Mouse (Mus musculus): ENCODE results near the gene Pstk. TPM values are rescaled to one million over a fixed set of nuclear protein-coding genes. Genes with fewer than 3 reads are reported as not detected.

Gene Pstk
- 45.9 and 54.3 TPM in 2 replicates for polyA plus RNA-seq (2015; fragmentation: Nextera tagmentation; extraction: Ambion mirVana)

GRCm38 (mm10) chr7:131370648-131371469 is at the start of gene Pstk:
TSS of gene Pstk (plus strand) at chr7:131371141.
- peak within 1 kb of the TSS; percentile 90 for H3K9ac ChIP-seq (replicated peaks)
- ATAC-seq, result peak; percentile 97
- 5% methylated on average over 47 of the region's 47 CpGs for WGBS
- peaks cover 5% of the 10 kb centered on the region; the same call in 1 of the 2 replicates for H3K36me3 ChIP-seq
- no peaks in the 10 kb centered on the region for H3K27me3 ChIP-seq
- H3K27ac ChIP-seq, result peak within 1 kb of the TSS; percentile 92
- peak within 1 kb of the TSS; percentile 61 for H3K4me2 ChIP-seq (replicated peaks)
- no peaks in the 10 kb centered on the region for H3K9me3 ChIP-seq
- H3K4me1 ChIP-seq (replicated peaks), result peaks cover 10% of the 10 kb centered on the region
- peak within 1 kb of the TSS; percentile 72 for H3K4me3 ChIP-seq (replicated peaks)

- WGBS, result 79% methylated on average over 2 of the region's 2 CpGs
- Histone ChIP-seq H3K27ac (no peak within 1 kb of the TSS), H3K4me3 (replicated peaks) (no peak within 1 kb of the TSS), H3K36me3 (no peaks in the 10 kb centered on the region), H3K4me1 (replicated peaks) (no peaks in the 10 kb centered on the region), H3K27me3 (no peaks in the 10 kb centered on the region), H3K9ac (replicated peaks) (no peak within 1 kb of the TSS), H3K4me2 (replicated peaks) (no peak within 1 kb of the TSS), H3K9me3 (no peaks in the 10 kb centered on the region)
- ATAC-seq, result no peak
Observed at GRCm38 (mm10) chr7:131322192-131322591, 48.7 kb upstream of the Pstk start, which contains the start of gene Cuzd1. TSS of gene Cuzd1 (minus strand) at chr7:131322292.

GRCm38 (mm10) chr7:131327054-131327453 is 43.9 kb upstream of the Pstk start:
- Histone ChIP-seq H3K9ac (replicated peaks) (no peak overlapping the region), H3K9me3 (no peaks in the 10 kb centered on the region), H3K4me2 (replicated peaks) (no peak overlapping the region), H3K27ac (no peak overlapping the region), H3K27me3 (no peaks in the 10 kb centered on the region), H3K36me3 (no peaks in the 10 kb centered on the region), H3K4me3 (replicated peaks) (no peak overlapping the region), H3K4me1 (replicated peaks) (no peaks in the 10 kb centered on the region)
- 90% methylated on average over 5 of the region's 5 CpGs for WGBS
- ATAC-seq, result no peak

GRCm38 (mm10) chr7:131329416-131329815 is 41.5 kb upstream of the Pstk start, which contains the start of gene Fam24b:
TSS of gene Fam24b (minus strand) at chr7:131329516.
- H3K36me3 ChIP-seq, result no peaks in the 10 kb centered on the region
- no peak within 1 kb of the TSS for H3K27ac ChIP-seq
- no peak for ATAC-seq
- no peak within 1 kb of the TSS for H3K4me2 ChIP-seq (replicated peaks)
- H3K4me3 ChIP-seq (replicated peaks), result no peak within 1 kb of the TSS
- no peaks in the 10 kb centered on the region for H3K9me3 ChIP-seq
- H3K4me1 ChIP-seq (replicated peaks), result no peaks in the 10 kb centered on the region
- H3K9ac ChIP-seq (replicated peaks), result no peak within 1 kb of the TSS
- WGBS, result 94% methylated on average over 5 of the region's 5 CpGs
- H3K27me3 ChIP-seq, result no peaks in the 10 kb centered on the region

- Histone ChIP-seq H3K4me3 (replicated peaks) (no peak overlapping the region), H3K4me1 (replicated peaks) (0 out of 2 replicates have a peak, but pooled peaks cover 5% of the 10 kb centered on the region), H3K9ac (replicated peaks) (no peak overlapping the region), H3K27me3 (no peaks in the 10 kb centered on the region), H3K27ac (no peak overlapping the region), H3K9me3 (no peaks in the 10 kb centered on the region), H3K4me2 (replicated peaks) (no peak overlapping the region), H3K36me3 (no peaks in the 10 kb centered on the region)
- WGBS, result 82% methylated on average over 2 of the region's 2 CpGs
- no peak for ATAC-seq
Observed at GRCm38 (mm10) chr7:131331688-131332087, 39.3 kb upstream of the Pstk start.

GRCm38 (mm10) chr7:131333564-131333963 is 37.4 kb upstream of the Pstk start, which contains the start of gene Fam24a:
TSS of gene Fam24a (plus strand) at chr7:131333864.
- no peak for ATAC-seq
- H3K4me1 ChIP-seq (replicated peaks), result peaks cover 12% of the 10 kb centered on the region
- no peak within 1 kb of the TSS for H3K27ac ChIP-seq
- no peak within 1 kb of the TSS for H3K4me2 ChIP-seq (replicated peaks)
- H3K9me3 ChIP-seq, result no peaks in the 10 kb centered on the region
- 43% methylated on average over 1 of the region's 1 CpGs for WGBS
- H3K27me3 ChIP-seq, result no peaks in the 10 kb centered on the region
- H3K9ac ChIP-seq (replicated peaks), result no peak within 1 kb of the TSS
- H3K36me3 ChIP-seq, result no peaks in the 10 kb centered on the region
- H3K4me3 ChIP-seq (replicated peaks), result no peak within 1 kb of the TSS

- ATAC-seq, result peak; percentile 68; the same call in 1 of the 2 replicates
- peak overlapping the region; percentile 32 for H3K27ac ChIP-seq
- no peaks in the 10 kb centered on the region for H3K27me3 ChIP-seq
- H3K9me3 ChIP-seq, result no peaks in the 10 kb centered on the region
- WGBS, result 40% methylated on average over 8 of the region's 8 CpGs
- no peak overlapping the region for H3K4me3 ChIP-seq (replicated peaks)
- peaks cover 22% of the 10 kb centered on the region for H3K36me3 ChIP-seq
- H3K9ac ChIP-seq (replicated peaks), result no peak overlapping the region
- H3K4me1 ChIP-seq (replicated peaks), result peaks cover 12% of the 10 kb centered on the region
- H3K4me2 ChIP-seq (replicated peaks), result no peak overlapping the region
Observed at GRCm38 (mm10) chr7:131337502-131338068, 33.4 kb upstream of the Pstk start.

- H3K27me3 ChIP-seq, result no peaks in the 10 kb centered on the region
- 79% methylated on average over 7 of the region's 7 CpGs for WGBS
- no peak overlapping the region for H3K4me3 ChIP-seq (replicated peaks)
- no peaks in the 10 kb centered on the region for H3K4me1 ChIP-seq (replicated peaks)
- no peak overlapping the region for H3K4me2 ChIP-seq (replicated peaks)
- no peaks in the 10 kb centered on the region for H3K9me3 ChIP-seq
- no peak overlapping the region for H3K27ac ChIP-seq
- no peak for ATAC-seq
- peaks cover 61% of the 10 kb centered on the region for H3K36me3 ChIP-seq
- H3K9ac ChIP-seq (replicated peaks), result no peak overlapping the region
Observed at GRCm38 (mm10) chr7:131345856-131346541, 24.9 kb upstream of the Pstk start.

GRCm38 (mm10) chr7:131356105-131356504 is 14.8 kb upstream of the Pstk start:
- Histone ChIP-seq H3K4me1 (replicated peaks) (peaks cover 3% of the 10 kb centered on the region), H3K36me3 (peaks cover 54% of the 10 kb centered on the region), H3K4me2 (replicated peaks) (no peak overlapping the region), H3K27me3 (no peaks in the 10 kb centered on the region), H3K4me3 (replicated peaks) (no peak overlapping the region), H3K9ac (replicated peaks) (no peak overlapping the region), H3K27ac (no peak overlapping the region), H3K9me3 (no peaks in the 10 kb centered on the region)
- WGBS, result 98% methylated on average over 13 of the region's 13 CpGs
- no peak for ATAC-seq

- Histone ChIP-seq H3K9me3 (no peaks in the 10 kb centered on the region), H3K36me3 (peaks cover 20% of the 10 kb centered on the region), H3K4me3 (replicated peaks) (peak overlapping the region; percentile 74), H3K27me3 (peaks cover 10% of the 10 kb centered on the region), H3K4me1 (replicated peaks) (peaks cover 18% of the 10 kb centered on the region), H3K9ac (replicated peaks) (peak overlapping the region; percentile 88), H3K27ac (peak overlapping the region; percentile 90), H3K4me2 (replicated peaks) (peak overlapping the region; percentile 73)
- WGBS, result 1% methylated on average over 35 of the region's 35 CpGs
- peak; percentile 88 for ATAC-seq
Observed at GRCm38 (mm10) chr7:131362269-131362614, 8.7 kb upstream of the Pstk start.

- Histone ChIP-seq H3K4me1 (replicated peaks) (peaks cover 18% of the 10 kb centered on the region), H3K27me3 (peaks cover 10% of the 10 kb centered on the region), H3K9me3 (no peaks in the 10 kb centered on the region), H3K4me2 (replicated peaks) (peak within 1 kb of the TSS; percentile 73), H3K4me3 (replicated peaks) (peak within 1 kb of the TSS; percentile 74), H3K36me3 (peaks cover 16% of the 10 kb centered on the region), H3K9ac (replicated peaks) (peak within 1 kb of the TSS; percentile 88), H3K27ac (peak within 1 kb of the TSS; percentile 90)
- under 1% methylated on average over 55 of the region's 55 CpGs for WGBS
- peak; percentile 98 for ATAC-seq
Observed at GRCm38 (mm10) chr7:131362615-131363300, 8.2 kb upstream of the Pstk start, which contains the start of gene 2310057M21Rik. TSS of gene 2310057M21Rik (minus strand) at chr7:131362759.
